Mouse (Mus musculus) heart, postnatal 36 days (tissue): ENCODE data around the gene Entpd5. TPM values are rescaled to one million over a fixed set of nuclear protein-coding genes. Genes with fewer than 3 reads are reported as not detected.
A peak's percentile ranks its signal among the peaks of the same experiment; 100 is the strongest.

ENCODE experiments used
- DNase-seq, 2 experiments: peaks; one replicate each; pipeline ENCODE4 v3.0.0; 2021 to 2022
- intact Hi-C: fragments of 180-260 bp; cut with DNase I; formaldehyde crosslinking; loops from one replicate; pipeline ENCODE4 v1.15.1; 2025
- total RNA-seq, 2 experiments: library from RNA; stranded (reverse); gene quantifications; 2 replicates each; pipeline ENCODE4 v1.2.3; 2021

The Entpd5 gene
- total RNA-seq = 10 to 100 TPM; 61.6 to 68.2 TPM

DNA sequence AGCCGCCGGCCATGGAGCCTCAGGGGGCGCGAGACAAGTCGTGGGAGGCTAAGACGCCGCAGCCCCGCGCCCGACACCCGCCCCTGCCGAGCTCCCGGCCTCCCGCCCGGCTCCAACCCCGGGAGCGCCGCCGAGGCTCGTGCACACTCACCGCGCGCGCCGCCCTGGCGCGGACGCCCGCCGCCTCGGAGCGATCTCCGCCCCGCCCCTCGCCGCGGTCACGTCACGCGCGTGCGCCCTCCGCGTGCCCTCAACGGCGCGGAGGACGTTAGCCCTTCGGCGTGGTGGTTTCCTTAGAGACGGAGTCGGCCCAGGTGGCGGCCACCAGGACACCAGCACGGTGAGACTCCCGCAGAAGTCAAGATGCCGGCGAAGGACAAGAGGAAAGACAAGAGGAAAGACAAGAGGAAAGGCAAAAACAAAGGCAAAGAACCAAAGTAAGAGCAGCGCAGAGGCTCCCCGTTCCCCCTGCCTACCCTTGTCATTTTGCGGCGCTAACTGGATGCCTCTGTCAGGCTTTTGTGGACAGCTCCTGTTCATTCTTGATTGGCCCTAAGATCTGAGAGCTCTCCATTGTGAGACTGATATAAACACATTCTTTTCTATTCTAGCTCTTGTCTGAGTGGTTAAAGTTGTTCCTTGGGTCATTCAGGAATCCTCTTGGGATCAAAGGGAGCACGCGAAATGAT is at the start of gene Entpd5, which contains the start of gene Bbof1:
TSS of gene Entpd5 (minus strand) at position 211 of the 689 bp plus-strand sequence.
TSS of gene Bbof1 (plus strand) at position 253 of the 689 bp plus-strand sequence.
- DNase-seq = peak; percentile 92 to 93
- intact Hi-C loops = loop anchor here (2.0 to 5.0 kb wide), 2 partner anchors 46 to 122 kb away; partner anchors contain the start of gene Ptgr2

- DNase-seq = no peak
- intact Hi-C loops = no loop called here
Measured at GRCm38 (mm10) chr12:84456911-84457310, 48.1 kb upstream of the Entpd5 start.

GRCm38 (mm10) chr12:84451801-84452200 is 43.0 kb upstream of the Entpd5 start:
- no peak for DNase-seq
- intact Hi-C loops = loop anchor here (2.0 to 5.0 kb wide), 2 partner anchors 35 to 164 kb away; partner anchors contain the start of genes Ptgr2 and Rnf113a2

DNA sequence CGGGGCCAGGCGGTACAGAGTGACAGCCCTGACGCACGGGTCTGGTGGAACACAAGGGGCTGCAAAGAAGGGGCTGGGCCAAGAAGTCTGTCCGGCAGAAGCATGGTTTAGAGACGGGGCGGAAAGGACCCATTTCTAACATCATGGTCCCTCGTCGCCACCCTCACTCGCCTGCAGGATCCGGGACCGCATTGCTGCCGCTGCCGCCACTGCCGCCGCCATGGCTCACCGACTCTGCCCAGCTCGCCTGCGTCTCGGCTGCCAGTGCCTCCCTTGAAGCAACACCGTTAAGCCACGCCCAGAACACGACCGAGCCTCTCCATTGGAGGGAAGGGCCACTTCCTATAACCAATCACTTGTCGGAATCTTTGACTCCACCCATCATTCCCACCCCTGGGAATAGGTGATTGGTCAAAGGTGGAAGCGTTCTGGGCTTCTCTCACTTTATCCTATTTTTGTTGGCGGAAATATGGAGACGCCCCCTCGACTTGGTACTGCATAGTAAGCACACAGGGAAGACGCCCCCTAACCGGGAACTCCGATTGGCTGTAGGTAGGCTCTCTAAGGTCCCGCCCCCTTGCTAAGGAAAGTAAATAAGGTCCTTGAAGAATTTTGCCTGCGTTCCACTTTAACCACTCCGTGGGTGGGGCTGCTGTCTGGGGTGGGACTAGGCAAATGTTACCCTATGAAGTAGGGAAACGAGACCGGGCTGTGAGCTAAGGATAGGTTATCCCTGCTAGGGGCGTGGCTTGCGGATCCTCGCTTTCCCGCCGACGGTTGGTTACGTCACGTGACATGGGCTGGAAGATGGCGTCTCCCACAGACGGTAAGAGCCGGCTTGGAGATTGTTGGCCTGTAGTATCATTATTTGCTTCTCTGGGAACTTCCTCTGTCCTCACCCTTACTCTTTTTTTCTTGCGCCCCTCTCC is 42.2 kb upstream of the Entpd5 start, which contains the start of the genes Aldh6a1 and Lin52:
TSS of gene Aldh6a1 (minus strand) at position 287 of the 929 bp plus-strand sequence.
TSS of gene Lin52 (plus strand) at position 705 of the 929 bp plus-strand sequence.
- intact Hi-C loops = loop anchor here (2.0 to 5.0 kb wide), 2 partner anchors 34 to 164 kb away; partner anchors contain the start of genes Ptgr2 and Rnf113a2
- DNase-seq = peak; percentile 91 to 94

GRCm38 (mm10) chr12:84450351-84450717 is 41.5 kb upstream of the Entpd5 start:
- intact Hi-C loops = loop anchor here (2.0 to 5.0 kb wide), 2 partner anchors 34 to 163 kb away; partner anchors contain the start of genes Ptgr2 and Rnf113a2
- DNase-seq = no peak

DNA sequence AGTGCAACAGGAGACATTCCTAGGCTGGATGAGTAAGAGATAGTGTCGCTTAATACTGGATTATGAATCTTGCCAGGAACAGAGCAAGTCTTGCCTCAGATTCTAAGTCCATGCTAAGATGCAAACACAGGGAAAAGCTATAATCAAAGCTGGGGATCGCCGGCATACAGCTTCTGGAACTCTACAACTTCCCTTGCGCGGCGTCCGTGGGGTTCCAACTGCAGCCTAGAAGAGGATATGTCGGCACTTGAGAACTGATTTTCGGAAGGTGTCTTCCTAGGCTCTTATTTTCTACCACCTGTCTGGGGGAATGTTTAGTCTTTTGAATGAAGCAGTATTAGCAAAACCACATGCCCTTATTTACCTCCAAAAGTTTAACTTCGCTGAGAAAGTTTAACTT is 41.1 kb upstream of the Entpd5 start:
- intact Hi-C loops = loop anchor here (2.0 to 5.0 kb wide), 3 partner anchors 33 to 163 kb away; partner anchors contain the start of genes Coq6, Fam161b, Ptgr2 and Rnf113a2
- DNase-seq = no peak

DNA sequence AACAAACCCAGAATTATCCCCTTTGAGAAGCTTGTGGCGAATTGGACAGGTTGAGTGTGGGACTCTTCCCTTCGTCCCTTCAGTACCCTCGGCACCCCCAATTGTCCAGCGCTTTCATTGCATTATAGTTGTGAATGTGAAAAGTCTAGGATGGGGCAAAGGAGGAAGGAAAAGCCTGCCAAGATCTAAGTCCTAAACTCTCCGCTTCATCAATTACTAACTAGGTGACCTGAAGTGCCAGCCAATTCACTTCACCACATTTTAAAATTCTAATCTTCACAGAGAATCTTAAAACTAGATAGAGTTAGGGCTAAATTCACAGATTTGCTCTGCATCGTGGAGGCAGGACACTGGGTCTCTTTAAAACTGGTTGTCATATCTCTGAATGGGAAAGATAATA is 39.4 kb upstream of the Entpd5 start:
- intact Hi-C loops = loop anchor here (5.0 kb wide), 1 partner anchor 86 kb away; the partner anchor contains the start of genes Coq6 and Fam161b
- no peak for DNase-seq

DNA sequence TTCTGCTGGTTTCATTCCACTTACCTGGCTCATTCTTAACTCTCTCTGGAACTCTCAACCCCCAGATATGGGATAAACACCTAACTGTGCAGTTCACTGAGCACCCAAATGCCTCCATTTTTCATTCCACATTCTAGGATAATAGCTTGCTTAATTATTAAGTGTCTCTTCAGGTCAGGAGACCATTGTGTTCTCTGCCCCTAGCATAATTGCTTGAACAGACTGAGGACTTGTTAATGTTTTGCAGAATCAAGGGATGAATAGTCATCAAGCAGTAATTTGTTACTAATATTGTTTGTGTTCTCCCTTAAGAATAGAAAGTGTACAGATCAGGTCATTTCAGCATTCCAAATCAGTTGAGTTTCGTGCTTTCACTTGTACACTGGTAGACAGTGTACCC is 38.6 kb upstream of the Entpd5 start:
- intact Hi-C loops = loop anchor here (5.0 kb wide), 1 partner anchor 85 kb away; the partner anchor contains the start of genes Coq6 and Fam161b
- DNase-seq = no peak

DNA sequence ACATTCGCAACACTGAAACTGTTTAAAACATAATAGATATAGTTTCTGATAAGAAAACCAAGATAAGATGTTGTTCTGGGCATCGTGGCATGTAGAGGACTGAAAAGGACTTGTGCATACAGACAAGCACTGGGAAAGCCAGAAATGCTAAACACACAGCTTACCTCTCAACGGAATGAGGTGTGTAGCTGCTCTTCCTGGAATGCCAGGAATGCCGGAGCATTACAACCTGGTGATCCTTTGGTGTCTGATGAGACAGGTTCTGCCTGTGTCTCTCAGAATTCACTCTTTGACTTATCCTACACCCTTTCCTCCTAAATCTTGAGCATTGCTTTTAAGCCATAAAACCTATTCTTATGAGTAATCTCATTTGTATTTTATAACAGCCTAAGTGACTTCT is 33.7 kb upstream of the Entpd5 start:
- intact Hi-C loops = no loop called here

DNA sequence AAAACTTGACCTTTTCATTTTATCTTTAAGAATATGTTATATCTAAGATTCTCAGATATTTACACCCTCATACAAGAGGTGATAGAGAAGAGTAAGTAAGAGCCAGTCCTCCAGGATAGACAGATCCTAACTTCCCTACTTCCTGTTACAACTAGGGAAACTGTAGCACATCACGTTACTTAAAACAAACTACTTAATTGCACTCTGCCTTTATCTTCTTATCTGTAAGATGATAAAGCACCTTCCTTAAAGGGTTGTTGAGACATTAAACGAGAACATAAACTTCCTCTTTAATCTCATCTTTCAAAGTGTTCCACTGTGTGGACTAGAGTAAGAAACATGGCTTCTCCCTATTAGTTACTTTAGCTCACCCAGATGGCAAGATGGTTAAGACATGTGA is 29.9 kb upstream of the Entpd5 start:
- DNase-seq = no peak
- intact Hi-C loops = no loop called here

More for the DNA sequence above, 33.7 kb upstream of the Entpd5 start:
- no peak for DNase-seq

GRCm38 (mm10) chr12:84429825-84430224 is 21.0 kb upstream of the Entpd5 start:
- no peak for DNase-seq
- intact Hi-C loops = no loop called here

DNA sequence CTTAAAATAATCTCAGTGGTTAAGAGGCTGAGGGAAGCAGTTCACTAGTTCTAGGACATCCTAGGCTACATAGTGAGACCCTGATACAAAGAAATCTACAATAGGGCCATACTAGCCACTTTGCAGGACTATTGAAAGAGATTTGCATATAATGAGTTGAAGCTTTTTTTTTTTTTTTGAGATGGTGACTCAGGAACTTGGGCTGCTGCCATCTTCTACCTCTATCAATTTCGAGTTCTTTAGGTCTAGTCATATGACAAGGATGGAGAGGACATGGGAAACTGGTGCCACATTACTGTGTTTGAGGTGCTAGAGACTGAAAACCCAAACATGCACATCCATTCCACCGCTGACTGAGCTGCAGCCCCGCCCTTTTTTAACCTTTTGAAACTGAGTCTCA is 15.2 kb upstream of the Entpd5 start:
- intact Hi-C loops = no loop called here
- DNase-seq = no peak

DNA sequence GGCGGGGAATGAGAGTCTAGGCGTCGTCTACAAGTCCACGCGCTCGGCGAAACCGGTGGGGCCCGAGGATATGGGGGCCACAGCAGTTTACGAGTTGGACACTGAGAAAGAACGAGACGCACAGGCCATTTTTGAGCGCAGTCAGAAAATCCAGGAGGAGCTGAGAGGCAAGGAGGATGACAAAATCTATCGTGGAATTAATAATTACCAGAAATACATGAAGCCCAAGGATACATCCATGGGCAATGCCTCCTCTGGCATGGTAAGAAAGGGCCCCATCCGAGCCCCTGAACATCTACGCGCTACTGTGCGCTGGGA is 8.7 kb upstream of the Entpd5 start:
- no peak for DNase-seq
- intact Hi-C loops = loop anchor here (2.0 kb wide), 1 partner anchor 33 kb away; the partner anchor contains the start of genes Aldh6a1 and Lin52

- DNase-seq = peak; percentile 81 to 84
- intact Hi-C loops = loop anchor here (2.0 kb wide), 1 partner anchor 34 kb away; the partner anchor contains the start of genes Aldh6a1 and Lin52
Measured at GRCm38 (mm10) chr12:84416834-84417604, 8.2 kb upstream of the Entpd5 start, which contains the start of gene Rnf113a2. TSS of gene Rnf113a2 (plus strand) at chr12:84417196.

DNA sequence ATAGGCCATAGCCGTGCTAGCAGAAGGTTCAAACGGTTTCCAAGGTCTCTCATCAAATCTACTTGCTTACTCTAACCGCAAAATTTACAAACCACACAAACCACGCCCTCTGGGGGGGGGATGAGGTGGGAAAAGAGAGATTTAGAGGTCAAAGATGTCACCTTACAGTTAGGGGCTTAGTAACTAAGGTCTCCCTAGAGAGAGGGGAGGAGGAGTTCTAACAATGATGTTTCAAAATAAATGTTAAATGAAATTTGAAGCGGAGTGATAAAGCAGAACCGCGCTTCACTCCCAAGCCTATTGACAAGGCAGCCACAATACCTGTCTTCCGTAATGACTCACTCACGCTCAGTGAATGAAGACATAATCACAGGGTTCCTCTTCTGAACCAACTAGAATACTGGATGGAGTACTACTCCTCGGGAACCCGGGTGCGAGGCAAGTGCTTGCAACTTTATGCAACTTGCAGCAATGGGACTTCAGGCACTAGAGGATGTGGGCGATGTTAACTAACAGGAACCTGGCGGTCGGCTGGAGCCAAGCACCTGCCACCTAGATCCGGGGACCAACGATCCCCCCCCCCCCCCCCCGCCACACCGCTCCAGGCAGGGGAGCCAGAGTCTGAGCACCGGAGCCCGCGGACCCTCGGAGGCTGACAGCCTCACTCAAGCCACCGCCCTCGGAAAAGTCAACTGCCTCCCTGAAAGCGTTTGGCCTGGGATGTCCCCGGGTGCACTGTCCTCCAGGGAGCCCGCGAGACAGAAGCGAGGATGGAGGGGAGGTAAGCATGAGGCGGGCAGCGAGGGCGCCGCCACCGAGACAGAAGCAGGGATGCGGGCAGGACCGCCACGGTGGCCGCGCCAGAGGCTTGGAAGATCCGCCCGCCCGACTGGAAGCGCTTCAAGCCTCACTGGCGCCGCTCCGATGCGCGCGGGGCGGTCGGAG is 683 bp downstream of the Entpd5 start:
- no peak for DNase-seq

DNA sequence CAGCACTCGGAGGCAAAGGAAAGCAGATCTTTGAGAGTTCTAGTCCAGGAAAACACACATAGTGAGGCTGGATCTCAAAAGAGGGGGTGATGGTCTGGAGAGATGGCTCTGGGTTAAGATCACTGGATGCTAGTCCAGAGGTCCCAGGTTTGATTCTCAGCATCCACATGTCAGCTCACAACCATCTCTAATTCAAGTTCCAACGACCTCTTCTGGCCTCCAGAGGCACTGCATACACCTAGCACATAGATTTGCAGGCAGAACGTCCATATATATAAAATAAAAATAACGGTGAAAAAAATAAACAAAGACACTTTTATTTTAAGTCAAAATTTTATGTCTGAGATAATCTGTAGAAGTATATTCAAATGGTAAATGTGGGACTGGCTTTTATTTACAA is 1.6 kb downstream of the Entpd5 start:
- intact Hi-C loops = loop anchor here (5.0 kb wide), 1 partner anchor 120 kb away; the partner anchor contains the start of gene Ptgr2
- no peak for DNase-seq

More for the DNA sequence above, 683 bp downstream of the Entpd5 start:
- intact Hi-C loops = loop anchor here (2.0 to 5.0 kb wide), 2 partner anchors 45 to 121 kb away; partner anchors contain the start of gene Ptgr2

GRCm38 (mm10) chr12:84404541-84404940 is 4.3 kb downstream of the Entpd5 start:
- DNase-seq = no peak
- intact Hi-C loops = no loop called here

DNA sequence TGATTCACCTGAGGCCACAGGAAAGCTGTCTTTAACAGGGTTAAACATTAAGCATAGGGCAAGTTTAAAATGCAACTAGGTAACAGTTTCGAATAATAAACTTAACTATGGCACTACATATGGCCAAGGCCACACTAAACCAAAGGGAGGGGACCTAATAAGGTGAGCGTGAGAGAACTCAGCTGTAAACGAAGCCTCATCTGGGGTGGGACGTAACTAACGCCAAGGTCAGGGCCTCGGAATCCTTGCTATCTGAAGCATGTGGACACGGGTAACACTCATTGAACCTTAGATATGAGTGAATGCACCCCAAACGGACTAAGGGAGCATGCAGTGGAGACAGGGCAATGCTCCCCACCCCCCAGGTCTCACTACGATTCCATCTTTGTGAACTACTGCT is 5.9 kb downstream of the Entpd5 start:
- intact Hi-C loops = no loop called here
- DNase-seq = no peak
